Mouse (Mus musculus) ES-E14 (cell line): ENCODE results near the gene Sik3. TPM values are rescaled to one million over a fixed set of nuclear protein-coding genes. Genes with fewer than 3 reads are reported as not detected.

Experiments
- DNase-seq: peaks from one replicate; pipeline ENCODE4 v3.0.0-alpha.2; 2013; ENCODE audit warnings: low read depth, low spot score
- H3K27ac ChIP-seq: 2 replicates; pipeline ENCODE4 v1.5.1; 2012; ENCODE audit warnings: low read depth, mild to moderate bottlenecking, low read length, moderate library complexity, mixed read lengths; ENCODE audit not compliant: poor library complexity, insufficient read depth, severe bottlenecking
- H3K36me3 ChIP-seq: 2 replicates; pipeline ENCODE4 v1.6.1; 2012; ENCODE audit warnings: mild to moderate bottlenecking, low read length, moderate library complexity, mixed read lengths; ENCODE audit not compliant: control insufficient read depth, poor library complexity, insufficient read depth, severe bottlenecking
- H3K4me1 ChIP-seq, 2 experiments: fragments of 150-350 bp in 1 of 2; sonication (generic) in 1 of 2; 2 replicates each; pipeline ENCODE4 v1.6.1; 2012; ENCODE audit warnings: low read length in 2 of 2, mild to moderate bottlenecking in 1 of 2, mixed read lengths in 1 of 2; ENCODE audit not compliant: control insufficient read depth in 2 of 2, insufficient read depth in 2 of 2, poor library complexity in 1 of 2
- H3K4me3 ChIP-seq, 2 experiments: fragments of 150-350 bp in 1 of 2; sonication (generic) in 1 of 2; 2 replicates each; pipeline ENCODE4 v1.5.1; 2012; ENCODE audit warnings: low read length in 2 of 2, low read depth in 1 of 2, mild to moderate bottlenecking in 1 of 2, mixed read lengths in 1 of 2; ENCODE audit not compliant: insufficient read depth in 1 of 2, poor library complexity in 1 of 2, severe bottlenecking in 1 of 2
- H3K9ac ChIP-seq: 2 replicates; pipeline ENCODE4 v1.6.1; 2012; ENCODE audit warnings: low read depth, mild to moderate bottlenecking, low read length, mixed read lengths; ENCODE audit not compliant: poor library complexity, insufficient read depth, severe bottlenecking
- H3K9me3 ChIP-seq: fragments of 150-350 bp; sonication (generic); 2 replicates; pipeline ENCODE4 v1.6.1; 2012; ENCODE audit warnings: low read depth, mild to moderate bottlenecking, low read length; ENCODE audit not compliant: control insufficient read depth, insufficient read depth
- CHD2 ChIP-seq: IDR thresholded peaks from 2 replicates; pipeline ENCODE4 v1.6.1; 2014; ENCODE audit warnings: mild to moderate bottlenecking, low read depth, low read length, inconsistent platforms
- HCFC1 ChIP-seq: IDR thresholded peaks from 2 replicates; pipeline ENCODE4 v1.6.1; 2012; ENCODE audit warnings: low read length, inconsistent platforms, borderline replicate concordance; ENCODE audit not compliant: insufficient read depth
- MAFK ChIP-seq: IDR thresholded peaks from 2 replicates; pipeline ENCODE4 v1.6.1; 2014; ENCODE audit warnings: mild to moderate bottlenecking, low read depth, low read length, inconsistent platforms; ENCODE audit not compliant: insufficient read depth
- ZC3H11A ChIP-seq: IDR thresholded peaks from 2 replicates; pipeline ENCODE4 v1.6.1; 2012; ENCODE audit warnings: low read depth, mild to moderate bottlenecking, inconsistent platforms, low read length, borderline replicate concordance
- ZNF384 ChIP-seq: IDR thresholded peaks from 2 replicates; pipeline ENCODE4 v1.6.1; 2012; ENCODE audit warnings: low read depth, low read length, inconsistent platforms
- in situ Hi-C, 2 experiments: fragments of 600-800 bp; cut with MboI; formaldehyde crosslinking; loops; one replicate each; pipeline ENCODE4 v1.15.1; 2025; ENCODE audit warnings: low sequenced_read_pairs in 2 of 2, inconsistent platforms in 1 of 2; ENCODE audit not compliant: unreplicated experiment in 2 of 2
- total RNA-seq: library from RNA; depleted of rRNA; stranded (reverse); fragments of 300-350 nt; gene quantifications from 2 replicates; pipeline ENCODE4 v1.2.3, GENCODE M21; 2012

Sik3 gene
- total RNA-seq, 1 experiment: 18.9 TPM

DNA sequence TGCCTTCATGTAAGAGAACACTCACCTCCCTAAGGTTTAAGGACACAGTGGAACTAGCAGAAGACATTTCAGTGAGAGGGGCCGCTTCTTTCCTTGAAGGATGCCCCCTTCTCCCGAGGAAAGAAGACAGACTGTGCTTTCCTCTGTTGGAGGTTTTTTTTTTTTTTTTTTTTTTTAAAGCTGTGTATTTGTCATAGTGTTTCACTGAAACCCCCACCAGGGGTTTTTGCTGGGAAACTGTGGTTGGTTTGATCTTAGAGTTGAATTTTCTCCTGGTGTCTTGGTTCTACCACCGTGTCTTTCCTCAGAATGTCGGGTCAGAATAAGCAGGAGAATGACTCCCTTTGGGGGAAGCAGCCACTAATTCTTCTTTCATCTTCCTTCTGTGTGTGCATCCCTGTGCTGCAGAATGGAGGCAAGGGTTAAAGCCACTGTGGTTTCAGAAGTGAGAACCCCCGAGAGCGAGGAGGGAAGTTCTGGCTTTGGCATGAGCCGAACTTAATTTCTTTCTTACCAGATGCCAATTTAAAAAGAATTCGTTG lies 106.3 kb downstream of the Sik3 start:
- Histone ChIP-seq H3K4me3 (no peak overlapping the region), H3K9me3 (no peaks in the 10 kb centered on the region), H3K9ac (no peak overlapping the region), H3K27ac (no peak overlapping the region), H3K4me1 (peaks cover 0 to 8% of the 10 kb centered on the region in 2 experiments; a peak in 2 of 4 replicates), H3K36me3 (no peaks in the 10 kb centered on the region; the same call in 1 of the 2 replicates)
- DNase-seq: no peak
- TF ChIP-seq CHD2 (no peak), HCFC1 (no peak), MAFK (no peak)
- in situ Hi-C loops: no loop called here

DNA sequence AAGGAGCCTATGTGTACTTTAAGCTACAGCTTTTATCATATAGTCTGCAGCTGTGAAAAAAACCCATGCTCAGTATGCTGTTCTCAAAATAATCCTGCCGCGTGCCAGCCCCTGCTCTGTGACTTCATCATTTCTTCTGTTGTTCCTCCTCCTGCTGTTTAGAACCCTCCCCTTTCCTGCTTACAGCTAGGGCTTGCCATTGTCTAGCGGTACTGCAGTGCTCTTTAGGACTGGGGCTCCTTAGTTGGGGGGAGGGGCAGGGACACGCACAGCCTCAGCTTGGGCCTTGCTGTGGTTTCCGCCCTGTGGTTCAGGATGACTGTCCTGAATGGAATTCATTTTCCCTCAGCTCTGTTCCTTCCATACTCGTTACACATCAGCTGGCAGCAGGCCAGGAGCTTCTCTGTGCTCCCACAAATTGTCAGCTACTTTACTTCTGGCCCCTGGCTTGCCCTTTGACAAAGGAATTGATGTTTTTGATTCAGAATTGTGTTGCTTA lies 107.4 kb downstream of the Sik3 start:
- DNase-seq: peak; percentile 63
- Histone ChIP-seq H3K36me3 (no peaks in the 10 kb centered on the region; the same call in 1 of the 2 replicates), H3K27ac (no peak overlapping the region), H3K4me1 (peaks cover 0 to 8% of the 10 kb centered on the region in 2 experiments; a peak in 2 of 4 replicates), H3K4me3 (no peak overlapping the region), H3K9me3 (no peaks in the 10 kb centered on the region), H3K9ac (no peak overlapping the region; the same call in 1 of the 2 replicates)
- no peak for TF ChIP-seq ZNF384
- TF ChIP-seq ZC3H11A: no peak
- TF ChIP-seq HCFC1: no peak
- TF ChIP-seq MAFK: no peak
- TF ChIP-seq CHD2: no peak
- in situ Hi-C loops: no loop called here

GRCm38 (mm10) chr9:46120468-46121253 lies 108.0 kb downstream of the Sik3 start:
- in situ Hi-C loops: no loop called here
- Histone ChIP-seq H3K36me3 (no peaks in the 10 kb centered on the region; the same call in 1 of the 2 replicates), H3K9me3 (no peaks in the 10 kb centered on the region), H3K9ac (no peak overlapping the region), H3K27ac (no peak overlapping the region), H3K4me3 (no peak overlapping the region), H3K4me1 (peaks cover 0 to 6% of the 10 kb centered on the region in 2 experiments; a peak in 2 of 4 replicates)
- DNase-seq: no peak
- TF ChIP-seq CHD2: no peak
- TF ChIP-seq ZC3H11A: no peak

- in situ Hi-C loops: no loop called here
- TF ChIP-seq HCFC1 (no peak), MAFK (no peak)
- Histone ChIP-seq H3K4me3 (no peak overlapping the region), H3K9me3 (no peaks in the 10 kb centered on the region), H3K36me3 (no peaks in the 10 kb centered on the region; the same call in 1 of the 2 replicates), H3K4me1 (peaks cover 0 to 6% of the 10 kb centered on the region in 2 experiments; a peak in 2 of 4 replicates), H3K27ac (no peak overlapping the region), H3K9ac (no peak overlapping the region)
- DNase-seq: no peak
Observed at GRCm38 (mm10) chr9:46121486-46121885, 108.9 kb downstream of the Sik3 start.
